Mouse (Mus musculus) embryonic facial prominence, embryonic 12.5 days (tissue): ENCODE measurements around the gene Trcg1. TPM values are rescaled to one million over a fixed set of nuclear protein-coding genes. Genes with fewer than 3 reads are reported as not detected.

Experiments
- ATAC-seq: fragments of 200-750 bp; cut with Nextera tagmentation; 2 replicates; pipeline ENCODE4 v1.8.0; 2017; ENCODE audit not compliant: insufficient number of reproducible peaks, insufficient read depth, low FRiP score, low TSS enrichment
- H3K27ac ChIP-seq: fragments of 300-500 bp; sonication (generic); 2 replicates; pipeline ENCODE4 v1.5.1; 2016; ENCODE audit warnings: mild to moderate bottlenecking
- H3K27me3 ChIP-seq: fragments of 300-500 bp; sonication (generic); 2 replicates; pipeline ENCODE4 v1.6.1; 2016; ENCODE audit warnings: mild to moderate bottlenecking, moderate library complexity
- H3K36me3 ChIP-seq: fragments of 300-500 bp; sonication (generic); 2 replicates; pipeline ENCODE4 v1.6.1; 2016; ENCODE audit warnings: mild to moderate bottlenecking
- H3K4me1 ChIP-seq: fragments of 300-500 bp; sonication (generic); 2 replicates; pipeline ENCODE4 v1.6.1; 2016
- H3K4me2 ChIP-seq: fragments of 300-500 bp; sonication (generic); replicated peaks from 2 replicates; pipeline ENCODE4 v1.6.1; 2016; ENCODE audit warnings: mild to moderate bottlenecking, moderate library complexity
- H3K4me3 ChIP-seq: fragments of 300-500 bp; sonication (generic); 2 replicates; pipeline ENCODE4 v1.5.1; 2016; ENCODE audit warnings: mild to moderate bottlenecking
- H3K9ac ChIP-seq: fragments of 300-500 bp; sonication (generic); 2 replicates; pipeline ENCODE4 v1.6.1; 2016; ENCODE audit warnings: mild to moderate bottlenecking, moderate library complexity
- H3K9me3 ChIP-seq: fragments of 300-500 bp; sonication (generic); 2 replicates; pipeline ENCODE4 v1.6.1; 2016; ENCODE audit warnings: mild to moderate bottlenecking, moderate library complexity
- WGBS: fragments of 180-500 bp; shearing (Covaris S2); methylation state at CpG from one replicate; pipeline ENCODE4 v1.1.7; 2016; 5-methylcytosine and 5-hydroxymethylcytosine counted together
- polyA plus RNA-seq: library from polyadenylated mRNA; unstranded; fragments of >200 nt; fragmentation: Nextera tagmentation; extraction: Ambion mirVana; gene quantifications from 2 replicates; pipeline ENCODE4 v1.2.1, GENCODE M21; 2016

Trcg1 gene
- polyA plus RNA-seq, 1 experiment from 2014 or later: not detected

DNA sequence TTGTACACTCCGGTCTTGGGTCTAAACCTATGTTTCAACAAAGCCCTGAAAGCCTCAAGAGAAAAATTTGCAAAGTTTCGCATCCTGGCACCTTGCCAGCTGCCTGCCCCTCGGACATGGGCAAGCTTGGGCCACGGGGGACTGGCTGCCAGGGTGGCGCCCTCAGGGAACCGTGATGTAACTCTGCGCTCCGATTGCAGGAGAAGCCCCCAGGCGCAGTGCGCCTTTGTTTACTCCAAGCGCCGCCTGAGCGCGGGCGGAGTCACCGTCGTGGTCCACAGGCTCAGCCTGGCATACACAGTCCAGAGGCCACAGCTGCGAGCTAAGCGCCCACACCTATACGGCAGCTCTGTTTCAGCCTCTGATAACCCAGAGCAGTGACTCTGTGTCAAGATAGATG lies 45.2 kb downstream of the Trcg1 start:
- no peaks in the 10 kb centered on the region for H3K9me3 ChIP-seq
- H3K27me3 ChIP-seq: no peaks in the 10 kb centered on the region
- 0 out of 2 replicates have a peak overlapping the region, but pooled peaks have one; percentile 24 for H3K9ac ChIP-seq
- H3K4me2 ChIP-seq: peak overlapping the region; percentile 49
- 0 out of 2 replicates have a peak overlapping the region, but pooled peaks have one; percentile 13 for H3K4me3 ChIP-seq
- WGBS: 14% methylated on average over 20 of the region's 20 CpGs
- 0 out of 2 replicates have a peak, but pooled peaks have one; percentile 60 for ATAC-seq
- no peaks in the 10 kb centered on the region for H3K36me3 ChIP-seq
- no peak overlapping the region for H3K27ac ChIP-seq
- H3K4me1 ChIP-seq: peaks cover 8% of the 10 kb centered on the region

DNA sequence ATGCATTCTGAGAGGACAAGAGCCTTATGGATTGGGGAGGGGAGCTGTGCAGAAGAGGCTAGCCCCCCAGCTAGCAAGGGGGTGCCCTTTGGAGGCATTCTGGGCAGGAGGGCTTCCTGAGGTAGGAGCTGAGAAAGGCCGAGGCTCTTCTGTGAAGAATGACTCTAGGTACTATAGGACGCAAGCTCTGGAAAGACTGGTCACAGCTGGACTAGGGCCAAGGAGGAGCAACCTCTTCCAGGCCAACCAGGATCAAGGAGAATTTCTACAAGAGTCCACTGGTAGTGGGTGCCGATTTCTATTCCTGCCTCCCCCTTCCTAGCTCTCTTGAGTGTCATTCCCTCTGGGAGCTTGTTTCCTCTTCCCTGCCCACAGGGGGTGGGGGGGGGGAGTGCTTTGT lies 46.3 kb downstream of the Trcg1 start:
- no peak for ATAC-seq
- 81% methylated on average over 3 of the region's 3 CpGs for WGBS

DNA sequence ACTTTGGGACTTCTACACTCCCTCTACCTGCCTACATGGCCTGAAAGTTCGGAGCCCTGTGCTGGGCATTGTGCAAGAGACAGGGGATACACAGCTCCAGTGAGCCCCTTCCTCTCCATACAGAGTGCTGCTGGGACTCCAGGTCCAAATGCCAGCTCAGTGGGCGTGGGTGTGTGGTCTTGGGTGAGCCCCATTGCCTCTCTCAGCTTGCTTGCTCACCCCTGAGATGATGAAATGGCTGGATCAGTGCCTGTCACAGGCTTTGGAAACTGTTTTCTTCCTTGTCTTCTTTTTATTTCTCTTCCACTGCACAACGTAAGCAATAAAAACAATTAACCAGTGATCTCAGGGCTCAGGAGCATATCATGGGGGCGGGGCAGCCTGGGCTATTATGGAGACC lies 47.0 kb downstream of the Trcg1 start:
- WGBS: 80% methylated on average over 4 of the region's 4 CpGs
- ATAC-seq: no peak
- Histone ChIP-seq H3K4me3 (no peak overlapping the region), H3K4me2 (no peak overlapping the region), H3K36me3 (no peaks in the 10 kb centered on the region), H3K27me3 (no peaks in the 10 kb centered on the region), H3K9me3 (no peaks in the 10 kb centered on the region), H3K27ac (no peak overlapping the region), H3K4me1 (peaks cover 8% of the 10 kb centered on the region), H3K9ac (no peak overlapping the region)

More for the DNA sequence above, 46.3 kb downstream of the Trcg1 start:
- Histone ChIP-seq H3K27me3 (no peaks in the 10 kb centered on the region), H3K4me1 (peaks cover 8% of the 10 kb centered on the region), H3K9me3 (no peaks in the 10 kb centered on the region), H3K36me3 (no peaks in the 10 kb centered on the region), H3K9ac (no peak overlapping the region), H3K27ac (no peak overlapping the region), H3K4me2 (no peak overlapping the region), H3K4me3 (no peak overlapping the region)

DNA sequence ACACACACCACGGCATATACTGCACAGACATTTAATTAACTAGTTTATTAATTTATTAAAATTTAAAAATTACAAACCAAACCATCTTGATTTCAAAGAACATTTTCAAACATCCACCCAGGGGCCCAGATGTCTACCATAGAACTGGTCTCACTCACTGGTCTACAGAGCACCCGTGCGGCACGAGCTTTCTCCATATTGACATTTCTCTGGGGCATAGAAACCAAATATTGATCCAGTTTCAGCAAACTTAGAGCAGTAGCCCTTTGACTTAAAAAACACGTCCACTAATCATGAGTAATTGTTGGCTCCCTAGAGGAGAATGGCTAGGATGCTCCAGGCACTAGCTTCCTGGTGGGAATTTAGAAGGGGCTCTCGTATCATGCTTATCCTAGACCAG lies 50.8 kb downstream of the Trcg1 start:
- Histone ChIP-seq H3K27me3 (no peaks in the 10 kb centered on the region), H3K4me1 (no peaks in the 10 kb centered on the region), H3K36me3 (no peaks in the 10 kb centered on the region), H3K9ac (no peak overlapping the region), H3K9me3 (no peaks in the 10 kb centered on the region), H3K4me3 (no peak overlapping the region), H3K4me2 (no peak overlapping the region), H3K27ac (no peak overlapping the region)
- no peak for ATAC-seq
- WGBS: 82% methylated on average over 6 of the region's 6 CpGs

GRCm38 (mm10) chr9:57294905-57295304 lies 58.5 kb downstream of the Trcg1 start:
- Histone ChIP-seq H3K27me3 (no peaks in the 10 kb centered on the region), H3K4me3 (no peak overlapping the region), H3K4me2 (no peak overlapping the region), H3K4me1 (no peaks in the 10 kb centered on the region), H3K27ac (no peak overlapping the region), H3K9ac (no peak overlapping the region), H3K36me3 (no peaks in the 10 kb centered on the region), H3K9me3 (no peaks in the 10 kb centered on the region)
- no peak for ATAC-seq
- 80% methylated on average over 3 of the region's 3 CpGs for WGBS

- no peak for ATAC-seq
- Histone ChIP-seq H3K36me3 (no peaks in the 10 kb centered on the region), H3K4me3 (no peak overlapping the region), H3K27me3 (no peaks in the 10 kb centered on the region), H3K4me1 (no peaks in the 10 kb centered on the region), H3K4me2 (no peak overlapping the region), H3K9ac (no peak overlapping the region), H3K27ac (no peak overlapping the region), H3K9me3 (no peaks in the 10 kb centered on the region)
- 78% methylated on average over 3 of the region's 3 CpGs for WGBS
These were observed 59.3 kb downstream of the Trcg1 start for GRCm38 (mm10) chr9:57295666-57296065.

- no peak for ATAC-seq
- no peak overlapping the region for H3K4me3 ChIP-seq
- 69% methylated on average over 8 of the region's 8 CpGs for WGBS
- H3K4me1 ChIP-seq: no peaks in the 10 kb centered on the region
- H3K9me3 ChIP-seq: no peaks in the 10 kb centered on the region
- no peak overlapping the region for H3K27ac ChIP-seq
- no peaks in the 10 kb centered on the region for H3K36me3 ChIP-seq
- no peak overlapping the region for H3K4me2 ChIP-seq
- no peaks in the 10 kb centered on the region for H3K27me3 ChIP-seq
- no peak overlapping the region for H3K9ac ChIP-seq
These were observed 59.9 kb downstream of the Trcg1 start for GRCm38 (mm10) chr9:57296277-57296676.

GRCm38 (mm10) chr9:57297938-57298337 lies 61.6 kb downstream of the Trcg1 start:
- Histone ChIP-seq H3K27ac (no peak overlapping the region), H3K27me3 (no peaks in the 10 kb centered on the region), H3K4me2 (no peak overlapping the region), H3K4me1 (no peaks in the 10 kb centered on the region), H3K9ac (no peak overlapping the region), H3K9me3 (no peaks in the 10 kb centered on the region), H3K4me3 (no peak overlapping the region), H3K36me3 (no peaks in the 10 kb centered on the region)
- ATAC-seq: no peak
- WGBS: 95% methylated on average over 2 of the region's 2 CpGs

Other genes with a start within 250 kb of the Trcg1 start
- 42.5 and 43.4 TPM in 2 replicates for gene Ptpn9, start 241.6 kb upstream of the Trcg1 start, polyA plus RNA-seq
- gene Sin3a, start 164.5 kb upstream of the Trcg1 start, polyA plus RNA-seq: 41.7 and 48.2 TPM in 2 replicates
- gene Man2c1, start 105.9 kb upstream of the Trcg1 start, polyA plus RNA-seq: 70.2 and 88.8 TPM in 2 replicates
- 8.4 and 9.7 TPM in 2 replicates for gene Neil1, start 88.3 kb upstream of the Trcg1 start, polyA plus RNA-seq
- gene Commd4, start 78.2 kb upstream of the Trcg1 start, polyA plus RNA-seq: 94.0 and 100 TPM in 2 replicates
- 15.8 and 18.7 TPM in 2 replicates for gene 1700017B05Rik, start 26.1 kb downstream of the Trcg1 start, polyA plus RNA-seq
- 25.9 and 30.3 TPM in 2 replicates for gene Ppcdc, start 203.6 kb downstream of the Trcg1 start, polyA plus RNA-seq
- 15.6 and 16.1 TPM in 2 replicates for gene Scamp5, start 231.5 kb downstream of the Trcg1 start, polyA plus RNA-seq